Mouse (Mus musculus) left cerebral cortex, adult 2 months (tissue): ENCODE results near the gene Zfp719. TPM values are rescaled to one million over a fixed set of nuclear protein-coding genes. Genes with fewer than 3 reads are reported as not detected.
A peak's percentile ranks its signal among the peaks of the same experiment; 100 is the strongest.

Experiments
- DNase-seq, 2 experiments: peaks; one replicate each; pipeline ENCODE4 v3.0.0; 2021 to 2022; ENCODE audit warnings: low spot score in 2 of 2, mixed read lengths in 1 of 2; ENCODE audit errors: extremely low spot score in 1 of 2
- H3K27ac ChIP-seq: fragments of 200-600 bp; 2 replicates; pipeline ENCODE4 v1.8.1; 2022
- H3K4me3 ChIP-seq: fragments of 200-600 bp; 2 replicates; pipeline ENCODE4 v1.8.1; 2022
- CTCF ChIP-seq: fragments of 200-600 bp; IDR thresholded peaks from 2 replicates; pipeline ENCODE4 v1.8.1; 2022; ENCODE audit warnings: antibody characterized with exemption, mild to moderate bottlenecking, moderate library complexity
- intact Hi-C: fragments of 180-260 bp; cut with DNase I; formaldehyde crosslinking; loops from one replicate; pipeline ENCODE4 v1.15.1; 2025
- total RNA-seq, 2 experiments: library from RNA; stranded (reverse); gene quantifications; 2 replicates each; pipeline ENCODE4 v1.2.3; 2021

Zfp719 gene
- total RNA-seq, 2 experiments from 2014 or later, result 14.5 to 16.2 TPM

GRCm38 (mm10) chr7:43555351-43555750, 24.1 kb upstream of the Zfp719 start:
- TF ChIP-seq CTCF, result no peak
- Histone ChIP-seq H3K4me3 (no peak overlapping the region), H3K27ac (no peak overlapping the region)
- intact Hi-C loops, result no loop called here
- DNase-seq, result no peak

DNA sequence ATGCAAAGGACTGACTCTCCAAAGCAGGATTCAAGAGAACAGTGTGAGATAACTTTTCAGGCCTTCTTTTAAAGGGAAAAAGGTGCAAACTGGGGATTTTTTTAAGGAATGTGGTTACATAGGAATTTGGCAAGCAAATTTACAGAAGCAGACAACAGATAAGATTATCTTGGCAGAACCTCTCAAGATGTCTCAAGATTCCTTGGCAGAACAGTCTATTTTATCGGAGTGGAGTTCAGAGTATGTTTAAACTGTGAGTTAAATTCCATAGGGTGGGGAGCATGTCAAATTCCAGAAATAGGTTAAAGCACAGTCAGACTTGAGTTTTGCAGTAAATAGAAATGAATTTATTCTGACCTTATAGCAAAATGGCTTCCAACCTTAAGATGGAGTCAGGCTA, 22.5 kb upstream of the Zfp719 start:
- no peak overlapping the region for H3K27ac ChIP-seq
- no peak overlapping the region for H3K4me3 ChIP-seq
- DNase-seq, result no peak
- intact Hi-C loops, result no loop called here
- no peak for TF ChIP-seq CTCF

- peak within 1 kb of the TSS; percentile 73 for H3K4me3 ChIP-seq
- H3K27ac ChIP-seq, result peak within 1 kb of the TSS; percentile 70
- DNase-seq, result peak; percentile 85 to 86
- intact Hi-C loops, result loop anchor here (1.0 kb wide), 1 partner anchor 17 kb away; the partner anchor contains the start of gene Zfp719
- TF ChIP-seq CTCF, result peak; percentile 5; the same call in 1 of the 2 replicates
Measured at GRCm38 (mm10) chr7:43562006-43562633, 17.3 kb upstream of the Zfp719 start, which contains the start of gene Zfp658. Gene Zfp658, plus strand, starts transcription at chr7:43562256.

DNA sequence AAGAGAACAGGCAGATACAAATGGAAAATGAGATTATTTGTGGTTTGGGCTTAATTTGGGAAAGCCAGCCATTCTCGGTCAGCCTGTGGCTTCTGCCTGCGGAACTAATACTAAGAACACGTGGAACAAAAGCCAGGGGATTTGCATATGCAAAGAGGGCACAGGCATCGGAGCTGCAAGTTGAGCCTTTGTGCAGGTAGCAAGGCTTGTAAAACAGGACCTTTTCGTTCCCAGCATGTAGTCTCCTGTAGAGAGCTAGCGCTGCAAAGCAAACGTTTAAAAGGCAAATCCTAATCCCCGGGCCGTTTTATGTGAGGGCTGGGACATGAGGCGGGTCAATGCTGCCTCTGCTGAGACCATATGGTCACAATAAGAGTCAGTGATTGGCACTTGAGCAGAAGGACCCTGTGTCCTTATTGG, 16.7 kb upstream of the Zfp719 start:
- DNase-seq, result no peak
- Histone ChIP-seq H3K4me3 (peak overlapping the region; percentile 73), H3K27ac (peak overlapping the region; percentile 70)
- intact Hi-C loops, result loop anchor here (1.0 kb wide), 1 partner anchor 17 kb away; the partner anchor contains the start of gene Zfp719
- no peak for TF ChIP-seq CTCF

DNA sequence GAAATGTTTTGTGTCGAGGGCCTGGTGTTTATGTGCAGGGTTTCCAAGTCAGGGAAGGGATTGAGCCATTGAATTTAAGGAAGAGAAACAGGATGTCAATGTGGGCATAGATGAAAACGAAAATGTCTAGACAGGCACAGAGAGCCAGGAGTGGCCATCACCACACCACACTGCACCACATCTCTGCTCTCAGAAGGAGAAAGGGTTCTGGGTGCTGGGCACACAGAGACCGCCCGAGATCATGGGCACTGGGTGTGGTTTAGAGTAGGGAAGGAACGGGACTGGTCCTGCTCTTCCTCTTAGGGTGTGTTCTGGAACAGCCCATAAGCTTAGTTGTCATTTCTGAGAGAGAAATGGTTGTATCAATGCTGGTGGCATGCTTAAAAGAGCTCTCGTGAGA, 16.1 kb upstream of the Zfp719 start:
- Histone ChIP-seq H3K4me3 (peak overlapping the region; percentile 73), H3K27ac (no peak overlapping the region; the same call in 1 of the 2 replicates)
- TF ChIP-seq CTCF, result no peak
- intact Hi-C loops, result no loop called here
- DNase-seq, result no peak

DNA sequence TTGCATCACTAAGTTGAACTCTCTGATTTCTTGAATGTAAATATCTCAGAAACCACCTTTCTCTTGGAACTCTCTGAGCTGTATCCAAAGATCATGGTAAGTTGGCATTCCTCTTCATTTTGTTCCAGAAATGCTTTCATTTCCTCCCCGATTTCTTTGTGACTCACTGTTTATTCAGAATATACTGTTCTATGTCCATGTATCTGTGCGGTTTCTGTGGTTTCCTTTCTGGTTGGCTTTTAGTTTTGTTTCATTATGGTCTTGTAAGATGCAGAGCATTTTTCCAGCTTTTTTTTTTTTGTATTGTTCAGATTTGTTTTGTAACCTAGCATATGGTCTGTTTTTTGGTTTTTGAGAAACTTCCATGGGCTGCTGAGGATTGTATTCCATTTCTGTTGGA, 8.2 kb upstream of the Zfp719 start:
- DNase-seq, result no peak
- Histone ChIP-seq H3K27ac (no peak overlapping the region), H3K4me3 (no peak overlapping the region)
- TF ChIP-seq CTCF, result no peak
- intact Hi-C loops, result no loop called here

DNA sequence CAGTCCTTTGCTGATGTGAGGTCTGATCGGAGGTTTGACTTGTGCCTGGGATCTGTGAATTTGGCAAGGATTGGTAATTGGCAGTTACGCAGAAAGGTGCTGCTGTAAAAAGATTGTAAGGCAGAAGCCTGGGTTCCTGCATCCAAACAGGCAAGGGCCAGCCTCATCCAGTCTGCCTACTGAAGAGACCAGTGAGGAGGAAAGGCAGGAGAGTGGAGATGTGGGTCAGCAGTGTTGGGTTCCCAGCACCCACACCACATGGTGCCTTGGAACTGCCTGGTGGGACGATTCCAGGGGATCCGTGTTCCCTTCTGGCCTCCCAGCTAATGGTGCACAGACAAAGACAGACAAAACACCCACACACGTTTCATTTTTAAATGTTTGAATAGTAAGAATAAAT, 1.1 kb downstream of the Zfp719 start:
- peak overlapping the region; percentile 69 for H3K4me3 ChIP-seq
- intact Hi-C loops, result loop anchor here (2.0 to 10.0 kb wide), 2 partner anchors 26 to 314 kb away; partner anchors contain the start of gene Zfp819
- H3K27ac ChIP-seq, result peak overlapping the region; percentile 89
- no peak for DNase-seq
- no peak for TF ChIP-seq CTCF

DNA sequence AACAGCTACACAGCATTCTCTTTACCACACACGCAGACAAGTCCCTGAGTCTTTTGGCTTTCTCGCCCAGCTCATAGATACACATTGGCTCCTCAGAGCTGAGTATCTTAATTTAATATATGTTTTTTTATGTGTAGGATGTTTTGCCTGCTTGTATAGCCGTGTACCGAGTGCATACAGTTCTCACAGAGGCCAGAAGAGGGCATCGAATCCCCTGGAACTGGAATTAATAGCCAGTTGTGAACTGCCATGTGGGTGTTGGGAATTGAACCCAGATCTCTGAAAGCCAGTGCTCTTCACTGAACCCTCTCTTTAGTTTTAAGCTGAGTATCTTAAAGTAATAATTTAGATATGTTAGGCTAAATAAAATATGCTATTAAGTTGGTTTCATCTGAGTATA, 5.4 kb downstream of the Zfp719 start:
- intact Hi-C loops, result loop anchor here (10.0 kb wide), 1 partner anchor 310 kb away; no protein-coding TSS in a partner anchor
- no peak overlapping the region for H3K4me3 ChIP-seq
- DNase-seq, result no peak
- peak; percentile 47 for TF ChIP-seq CTCF
- H3K27ac ChIP-seq, result no peak overlapping the region

DNA sequence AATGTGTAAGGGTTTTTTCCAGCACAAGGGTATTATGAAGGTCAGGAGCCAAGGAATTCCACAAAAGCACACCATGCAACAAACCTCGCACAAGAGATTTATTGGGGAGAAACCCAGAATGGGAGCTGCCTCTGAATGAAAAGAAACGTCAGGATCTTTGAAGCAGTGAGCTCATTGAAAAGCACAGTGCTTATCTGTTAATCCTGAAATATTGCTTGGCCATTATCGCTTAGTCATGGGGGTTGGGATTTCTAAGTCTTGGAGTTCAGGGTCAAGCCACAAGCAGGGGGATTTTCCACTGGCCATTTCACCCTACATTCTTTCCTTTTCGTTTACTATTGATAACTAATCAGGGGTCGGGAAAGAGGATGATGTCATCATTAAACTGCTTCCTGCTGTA, 22.5 kb downstream of the Zfp719 start:
- Histone ChIP-seq H3K27ac (no peak overlapping the region), H3K4me3 (no peak overlapping the region)
- no peak for DNase-seq
- intact Hi-C loops, result no loop called here
- TF ChIP-seq CTCF, result no peak

- intact Hi-C loops, result loop anchor here (2.0 to 5.0 kb wide), 2 partner anchors 26 to 60 kb away; no protein-coding TSS in a partner anchor
- Histone ChIP-seq H3K4me3 (peak within 1 kb of the TSS; percentile 46), H3K27ac (no peak within 1 kb of the TSS)
- DNase-seq, result peak; percentile 61 to 67
- TF ChIP-seq CTCF, result peak; percentile 7
Measured at GRCm38 (mm10) chr7:43606896-43607742, 27.7 kb downstream of the Zfp719 start, which contains the start of gene Zfp819. Gene Zfp819, plus strand, starts transcription at chr7:43607169.

DNA sequence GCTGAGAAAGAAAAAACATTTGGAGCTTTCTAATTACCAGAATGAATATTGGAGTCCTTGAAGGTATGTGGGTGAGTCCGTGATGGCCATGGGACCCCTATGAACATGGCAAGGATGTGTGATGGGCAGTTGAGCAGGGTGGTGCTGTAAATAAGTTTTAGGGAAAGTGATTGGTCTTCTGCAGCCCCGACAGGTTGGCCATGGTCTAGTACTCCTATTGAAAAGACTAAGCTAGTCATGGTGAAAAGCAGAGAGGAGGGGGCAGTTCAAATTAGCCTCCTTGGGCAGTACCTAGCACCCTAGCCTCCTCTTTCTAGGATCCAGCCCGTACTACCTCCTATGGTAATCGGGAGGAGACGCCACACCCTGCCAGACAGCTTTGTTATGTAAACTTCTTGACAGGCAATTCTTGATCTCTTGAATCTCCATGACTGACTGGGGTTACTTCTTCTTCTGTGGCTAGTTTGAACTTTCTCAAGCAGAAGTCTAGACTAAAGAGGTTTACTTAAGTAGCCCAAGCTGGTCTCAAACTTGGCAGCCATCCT, 28.4 kb downstream of the Zfp719 start:
- Histone ChIP-seq H3K27ac (no peak overlapping the region), H3K4me3 (no peak overlapping the region)
- intact Hi-C loops, result loop anchor here (2.0 to 5.0 kb wide), 2 partner anchors 27 to 59 kb away; no protein-coding TSS in a partner anchor
- TF ChIP-seq CTCF, result no peak
- no peak for DNase-seq
